Mouse (Mus musculus) kidney, embryonic 16.5 days (tissue): ENCODE results near the gene Capn11. TPM values are rescaled to one million over a fixed set of nuclear protein-coding genes. Genes with fewer than 3 reads are reported as not detected.

Experiments used
- ATAC-seq: fragments of 200-750 bp; cut with Nextera tagmentation; 2 replicates; pipeline ENCODE4 v1.8.0; 2017; ENCODE audit warnings: moderate TSS enrichment; ENCODE audit not compliant: low FRiP score, low TSS enrichment
- H3K27ac ChIP-seq: fragments of 300-500 bp; sonication (generic); 2 replicates; pipeline ENCODE4 v1.5.1; 2014; ENCODE audit warnings: low read length
- H3K27me3 ChIP-seq: fragments of 300-500 bp; sonication (generic); 2 replicates; pipeline ENCODE4 v1.6.1; 2014; ENCODE audit warnings: low read length, control low read depth, mixed read lengths; ENCODE audit not compliant: insufficient read depth
- H3K36me3 ChIP-seq: fragments of 300-500 bp; sonication (generic); 2 replicates; pipeline ENCODE4 v1.6.1; 2014; ENCODE audit warnings: low read length, control low read depth, mixed read lengths; ENCODE audit not compliant: insufficient read depth
- H3K4me1 ChIP-seq: fragments of 300-500 bp; sonication (generic); 2 replicates; pipeline ENCODE4 v1.6.1; 2014; ENCODE audit warnings: low read length, control low read depth, mixed read lengths; ENCODE audit not compliant: insufficient read depth
- H3K4me2 ChIP-seq: fragments of 300-500 bp; sonication (generic); replicated peaks from 2 replicates; pipeline ENCODE4 v1.6.1; 2014; ENCODE audit warnings: low read depth, low read length
- H3K4me3 ChIP-seq: fragments of 300-500 bp; sonication (generic); 2 replicates; pipeline ENCODE4 v1.5.1; 2014; ENCODE audit warnings: mild to moderate bottlenecking, low read length
- H3K9ac ChIP-seq: fragments of 300-500 bp; sonication (generic); replicated peaks from 2 replicates; pipeline ENCODE4 v1.6.1; 2014; ENCODE audit warnings: low read length
- H3K9me3 ChIP-seq: fragments of 300-500 bp; sonication (generic); 2 replicates; pipeline ENCODE4 v1.6.1; 2016; ENCODE audit warnings: low read length, control low read depth
- WGBS: fragments of 180-500 bp; shearing (Covaris S2); extraction: QIAGEN DNeasy Blood & Tissue Kit; methylation state at CpG from one replicate; pipeline ENCODE4 v1.1.7; 2014; 5-methylcytosine and 5-hydroxymethylcytosine counted together
- polyA plus RNA-seq: library from polyadenylated mRNA; unstranded; fragments of >200 nt; fragmentation: Nextera tagmentation; extraction: Ambion mirVana; gene quantifications from 2 replicates; pipeline ENCODE4 v1.2.1, GENCODE M21; 2015

Capn11 gene
- polyA plus RNA-seq, 1 experiment from 2014 or later: 0.60 TPM

DNA sequence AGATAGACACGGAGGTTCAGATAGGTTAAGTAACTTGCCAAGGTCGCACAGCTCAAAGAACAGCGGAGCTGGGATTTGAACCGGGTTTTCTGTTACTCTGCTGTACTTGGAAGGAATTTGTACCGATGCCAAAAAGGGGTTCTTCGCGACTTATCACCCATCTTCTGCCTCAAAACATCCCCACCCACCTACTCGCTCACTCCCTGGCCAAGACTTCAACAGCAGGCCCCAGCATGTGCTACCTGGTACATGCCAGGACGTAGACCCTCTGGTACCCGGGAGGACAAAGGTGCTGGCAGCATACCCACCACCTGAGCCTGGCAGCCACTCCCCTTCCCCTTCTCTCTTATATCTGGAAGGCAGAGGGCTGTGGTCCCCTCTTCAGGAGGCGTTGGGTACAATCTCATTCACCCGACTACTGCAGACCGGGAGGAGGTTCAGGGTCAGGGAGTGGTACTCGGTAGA is 25.6 kb upstream of the Capn11 start:
- Histone ChIP-seq H3K36me3 (peaks cover 4% of the 10 kb centered on the region; the same call in 1 of the 2 replicates), H3K4me3 (peak overlapping the region; percentile 96), H3K4me1 (peaks cover 25% of the 10 kb centered on the region), H3K9ac (peak overlapping the region; percentile 95), H3K27ac (no peak overlapping the region), H3K4me2 (peak overlapping the region; percentile 91), H3K27me3 (no peaks in the 10 kb centered on the region), H3K9me3 (no peaks in the 10 kb centered on the region)
- 35% methylated on average over 14 of the region's 14 CpGs for WGBS
- ATAC-seq: 0 out of 2 replicates have a peak, but pooled peaks have one; percentile 10

DNA sequence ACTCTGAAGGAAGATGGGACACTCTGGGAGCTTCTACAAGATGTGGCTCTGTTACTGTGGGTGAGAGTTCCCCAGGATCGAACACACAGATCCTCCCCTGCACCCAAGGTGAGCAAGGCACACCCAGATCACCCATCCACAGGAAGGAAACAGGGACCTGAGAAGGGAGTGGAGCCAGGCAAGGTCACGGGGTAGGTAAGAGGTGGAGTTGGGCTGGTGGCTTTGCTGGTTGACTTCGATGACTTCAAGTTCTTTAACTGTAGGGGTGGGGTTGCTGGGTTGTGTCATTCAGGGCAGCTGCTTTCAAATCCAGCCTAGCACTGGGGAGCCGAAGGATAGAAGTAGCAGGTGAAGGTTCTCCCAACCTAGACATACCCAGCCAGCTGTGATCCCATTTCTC is 23.7 kb upstream of the Capn11 start:
- Histone ChIP-seq H3K4me3 (no peak overlapping the region), H3K9ac (no peak overlapping the region; the same call in 1 of the 2 replicates), H3K27me3 (no peaks in the 10 kb centered on the region), H3K36me3 (peaks cover 4% of the 10 kb centered on the region; the same call in 1 of the 2 replicates), H3K4me1 (peaks cover 28% of the 10 kb centered on the region), H3K27ac (no peak overlapping the region), H3K9me3 (no peaks in the 10 kb centered on the region), H3K4me2 (no peak overlapping the region)
- ATAC-seq: no peak
- 85% methylated on average over 4 of the region's 4 CpGs for WGBS

DNA sequence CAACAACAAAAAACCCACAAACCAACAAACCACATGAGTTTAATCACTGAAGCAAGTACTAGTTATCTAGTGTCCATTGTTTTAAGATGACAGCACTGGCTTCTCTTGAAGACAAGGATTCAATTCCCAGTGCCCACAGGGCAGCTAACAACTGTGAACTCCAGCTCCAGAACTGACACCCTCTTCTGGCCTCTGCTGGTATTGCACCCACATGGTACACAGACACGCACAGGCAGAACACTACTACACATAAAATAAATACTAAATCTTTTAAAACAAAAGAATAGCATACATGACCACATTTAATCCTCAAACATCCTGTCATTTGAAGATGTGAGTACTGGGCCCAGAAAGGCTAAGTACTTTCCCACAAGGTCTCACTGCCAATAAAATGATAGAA is 22.5 kb upstream of the Capn11 start:
- Histone ChIP-seq H3K27me3 (no peaks in the 10 kb centered on the region), H3K4me3 (no peak overlapping the region), H3K9me3 (no peaks in the 10 kb centered on the region), H3K4me2 (no peak overlapping the region), H3K27ac (no peak overlapping the region), H3K9ac (no peak overlapping the region), H3K36me3 (peaks cover 10% of the 10 kb centered on the region; the same call in 1 of the 2 replicates), H3K4me1 (peaks cover 17% of the 10 kb centered on the region)
- 97% methylated on average over 1 of the region's 1 CpGs for WGBS
- ATAC-seq: no peak

DNA sequence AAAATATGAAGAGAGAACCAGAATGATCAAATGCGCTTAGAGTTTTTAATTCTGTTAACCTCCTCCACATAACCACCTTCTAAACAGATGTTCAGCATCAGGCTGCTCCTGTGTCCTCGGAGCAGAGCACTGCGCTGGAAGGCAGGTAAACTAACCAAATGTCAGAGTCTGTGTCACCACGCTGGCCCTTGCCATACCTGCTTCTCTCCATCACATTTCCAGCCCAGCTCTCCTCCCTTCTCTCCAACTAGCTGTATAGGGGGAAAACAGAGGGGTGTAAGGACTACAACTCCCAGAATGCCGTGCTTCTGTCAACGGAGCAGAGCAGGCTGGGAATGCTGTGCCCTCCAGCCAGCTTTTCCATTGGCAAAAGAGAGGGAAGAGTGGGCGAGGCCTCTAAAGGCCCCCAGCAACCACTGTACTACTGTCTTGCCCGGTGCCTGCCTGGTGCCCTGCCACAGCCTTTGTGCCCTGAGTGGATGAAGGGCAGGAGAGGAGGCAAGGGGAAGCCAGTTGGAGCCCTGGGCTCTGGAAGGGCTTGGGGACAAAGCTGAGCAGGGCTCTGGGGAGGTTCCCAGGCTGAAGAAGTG is 21.4 kb upstream of the Capn11 start:
- no peaks in the 10 kb centered on the region for H3K9me3 ChIP-seq
- peak overlapping the region; percentile 40 for H3K9ac ChIP-seq
- H3K27ac ChIP-seq: peak overlapping the region; percentile 2; the same call in 1 of the 2 replicates
- H3K4me2 ChIP-seq: peak overlapping the region; percentile 16; the same call in 1 of the 2 replicates
- peak; percentile 60 for ATAC-seq
- WGBS: 43% methylated on average over 8 of the region's 8 CpGs
- H3K4me1 ChIP-seq: peaks cover 17% of the 10 kb centered on the region
- H3K36me3 ChIP-seq: peaks cover 13% of the 10 kb centered on the region; the same call in 1 of the 2 replicates
- H3K27me3 ChIP-seq: no peaks in the 10 kb centered on the region
- H3K4me3 ChIP-seq: no peak overlapping the region

DNA sequence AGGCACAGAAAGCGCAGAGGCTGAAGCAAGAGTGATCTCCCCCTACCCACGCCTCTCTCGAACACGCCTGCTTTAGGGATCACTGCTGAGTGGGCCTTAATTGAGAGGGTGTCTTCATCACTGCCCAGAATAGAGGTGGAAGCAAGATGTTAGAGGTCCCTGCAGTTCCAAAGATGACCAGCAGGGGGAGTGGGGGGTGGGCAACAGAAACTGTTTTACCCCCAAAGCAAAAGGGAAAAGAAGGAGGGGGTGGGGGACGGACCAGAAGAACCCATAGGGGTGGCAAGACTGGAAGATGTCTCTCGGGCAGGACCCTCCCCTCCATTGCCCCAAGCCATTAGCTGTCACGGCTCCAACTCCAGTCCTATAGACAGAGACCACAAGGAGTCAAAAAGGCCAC is 19.0 kb upstream of the Capn11 start:
- Histone ChIP-seq H3K27ac (no peak overlapping the region), H3K4me2 (no peak overlapping the region), H3K9me3 (no peaks in the 10 kb centered on the region), H3K4me1 (peaks cover 9% of the 10 kb centered on the region), H3K36me3 (peaks cover 17% of the 10 kb centered on the region; the same call in 1 of the 2 replicates), H3K9ac (no peak overlapping the region), H3K4me3 (no peak overlapping the region), H3K27me3 (no peaks in the 10 kb centered on the region)
- WGBS: 34% methylated on average over 7 of the region's 7 CpGs
- ATAC-seq: no peak

DNA sequence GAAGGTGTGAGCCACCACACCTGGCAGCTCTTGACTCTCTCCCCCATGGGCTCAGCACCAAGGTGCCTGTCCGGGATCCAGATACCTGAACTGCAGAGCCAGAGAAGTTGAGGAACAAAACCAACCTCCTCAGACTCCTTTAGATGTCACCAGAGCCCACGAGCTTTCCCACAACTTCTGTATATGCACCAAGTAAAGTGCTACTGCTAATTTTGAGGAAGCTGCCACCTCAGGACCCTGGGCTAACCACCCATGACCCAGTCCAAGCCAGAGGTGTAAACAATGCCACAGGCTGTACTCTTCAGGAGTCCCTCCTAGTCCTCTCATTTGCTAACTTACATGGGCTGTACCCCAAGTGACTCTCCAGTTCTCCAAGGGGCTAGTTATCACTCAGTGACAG is 13.5 kb upstream of the Capn11 start:
- 78% methylated on average over 2 of the region's 2 CpGs for WGBS
- peaks cover 41% of the 10 kb centered on the region for H3K36me3 ChIP-seq

DNA sequence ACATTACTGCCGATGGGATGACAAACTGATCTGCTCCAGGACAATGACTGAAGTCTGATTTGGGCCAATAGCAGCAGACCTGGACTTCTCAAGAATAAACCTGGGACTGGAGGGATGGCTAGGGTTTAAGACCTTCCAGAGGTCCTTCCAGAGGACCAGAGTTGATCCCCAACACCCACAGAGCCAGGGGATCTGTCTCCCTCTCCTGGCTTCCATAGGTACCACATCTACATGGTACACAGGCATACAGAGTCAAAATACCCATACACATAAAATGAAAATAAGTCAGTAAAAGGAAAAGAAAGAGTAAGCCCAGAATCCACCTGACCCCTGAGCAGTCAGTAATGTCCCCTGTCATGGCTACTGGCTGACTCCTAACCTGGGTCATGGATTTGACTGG is 12.7 kb upstream of the Capn11 start:
- Histone ChIP-seq H3K9me3 (no peaks in the 10 kb centered on the region), H3K4me3 (no peak overlapping the region), H3K4me2 (no peak overlapping the region), H3K9ac (no peak overlapping the region), H3K27me3 (no peaks in the 10 kb centered on the region), H3K4me1 (no peaks in the 10 kb centered on the region), H3K27ac (no peak overlapping the region), H3K36me3 (peaks cover 45% of the 10 kb centered on the region)
- 93% methylated on average over 1 of the region's 1 CpGs for WGBS
- ATAC-seq: no peak

More for the DNA sequence above, 13.5 kb upstream of the Capn11 start:
- no peaks in the 10 kb centered on the region for H3K9me3 ChIP-seq
- H3K27me3 ChIP-seq: no peaks in the 10 kb centered on the region
- no peak overlapping the region for H3K9ac ChIP-seq
- no peak overlapping the region for H3K4me3 ChIP-seq
- H3K4me2 ChIP-seq: no peak overlapping the region
- no peak overlapping the region for H3K27ac ChIP-seq
- no peak for ATAC-seq
- H3K4me1 ChIP-seq: no peaks in the 10 kb centered on the region

DNA sequence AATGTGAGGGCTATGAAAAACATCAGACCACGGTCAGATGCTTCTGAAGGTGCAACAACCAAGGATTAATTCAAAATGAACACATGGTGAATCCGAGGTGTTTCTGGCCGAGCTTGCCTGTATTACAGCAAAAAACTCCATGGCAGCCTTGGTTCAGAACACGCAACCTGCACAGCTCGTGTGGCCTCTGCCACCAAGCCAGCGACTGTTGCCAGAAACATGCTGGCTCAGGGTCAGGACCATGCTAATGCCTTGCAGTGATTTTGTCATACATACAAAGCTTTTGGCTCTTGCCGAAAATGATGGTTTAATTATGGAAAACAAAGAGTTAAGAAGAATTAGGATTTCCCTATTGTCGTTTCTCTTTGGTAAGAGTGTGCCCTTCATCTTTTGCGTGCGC is 8.9 kb upstream of the Capn11 start:
- Histone ChIP-seq H3K4me1 (no peaks in the 10 kb centered on the region), H3K9ac (no peak overlapping the region), H3K27me3 (no peaks in the 10 kb centered on the region), H3K4me3 (no peak overlapping the region), H3K4me2 (no peak overlapping the region), H3K27ac (no peak overlapping the region), H3K36me3 (peaks cover 62% of the 10 kb centered on the region), H3K9me3 (no peaks in the 10 kb centered on the region)
- WGBS: 92% methylated on average over 10 of the region's 10 CpGs
- ATAC-seq: no peak

DNA sequence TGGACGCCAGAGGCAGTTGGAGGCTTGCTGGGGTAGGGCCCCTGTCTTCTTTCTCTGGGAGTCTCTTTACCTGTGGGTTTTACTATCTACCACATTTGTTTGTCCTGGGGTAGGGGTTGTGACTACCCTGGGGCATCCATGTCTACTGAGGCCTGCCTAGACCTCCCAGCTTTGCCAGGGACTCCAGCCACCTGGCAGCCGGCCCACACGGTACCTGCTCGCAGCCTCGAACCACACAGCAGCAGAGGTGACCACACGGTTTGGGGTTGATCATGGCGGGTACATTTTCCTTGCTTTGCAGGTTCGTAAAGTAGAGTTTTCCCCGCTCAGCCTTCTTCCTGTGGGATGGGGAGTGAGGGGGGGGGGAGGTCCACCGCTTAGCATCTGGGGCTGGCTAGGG is 8.4 kb upstream of the Capn11 start:
- no peak overlapping the region for H3K4me2 ChIP-seq
- no peaks in the 10 kb centered on the region for H3K27me3 ChIP-seq
- no peak overlapping the region for H3K9ac ChIP-seq
- H3K9me3 ChIP-seq: no peaks in the 10 kb centered on the region
- WGBS: 87% methylated on average over 10 of the region's 10 CpGs
- no peak overlapping the region for H3K4me3 ChIP-seq
- no peaks in the 10 kb centered on the region for H3K4me1 ChIP-seq
- no peak for ATAC-seq
- H3K36me3 ChIP-seq: peaks cover 57% of the 10 kb centered on the region
- no peak overlapping the region for H3K27ac ChIP-seq

DNA sequence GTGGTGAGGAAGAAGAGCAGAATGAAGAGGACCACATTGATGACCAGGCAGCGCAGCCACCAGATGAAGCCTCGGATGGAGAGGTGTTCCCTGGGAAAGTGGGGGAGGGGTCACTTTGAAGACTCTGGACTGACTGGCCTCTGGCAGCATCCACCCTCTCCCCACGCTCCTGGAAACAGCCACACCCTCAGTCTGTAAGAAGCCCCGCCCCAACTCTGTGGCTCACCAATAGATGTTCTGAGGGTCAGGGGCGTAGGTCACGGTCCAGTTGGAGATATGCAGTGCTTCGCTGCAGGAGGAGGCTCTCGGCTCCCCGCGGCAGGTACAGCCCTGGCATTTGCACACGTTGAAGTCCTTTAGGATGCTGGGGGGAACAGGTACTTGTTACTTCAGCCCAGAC is 7.0 kb upstream of the Capn11 start:
- Histone ChIP-seq H3K36me3 (peaks cover 59% of the 10 kb centered on the region), H3K4me3 (no peak overlapping the region), H3K4me1 (0 out of 2 replicates have a peak, but pooled peaks cover under 1% of the 10 kb centered on the region), H3K9me3 (no peaks in the 10 kb centered on the region), H3K27ac (no peak overlapping the region), H3K4me2 (no peak overlapping the region), H3K27me3 (no peaks in the 10 kb centered on the region), H3K9ac (no peak overlapping the region)
- WGBS: 78% methylated on average over 11 of the region's 11 CpGs
- ATAC-seq: no peak
